Mouse (Mus musculus): ENCODE data around the gene Snrpc.
A peak's percentile ranks its signal among the peaks of the same experiment; 100 is the strongest.

GRCm38 (mm10) chr17:27859131-27859530 lies 21.2 kb downstream of the Snrpc start:
- TF ChIP-seq POLR2AphosphoS5 (IDR thresholded peaks at IDR 0.05; ENCODE audit: insufficient replicate concordance, low read depth, low read length) (no peak), CTCF (IDR thresholded peaks at IDR 0.05; ENCODE audit: low read depth, low read length) (no peak), TAL1 (conservative IDR thresholded peaks at IDR 0.05; ENCODE audit: low read depth, low read length) (0 out of 2 replicates have a peak, but pooled peaks have one; percentile 17)

All from G1E (cell line).